22 mouse cellular contexts compared by ENCODE assay signal in genomic region chr5:107822521-107822920, GRCm38 (mm10). TPM values are rescaled to one million over a fixed set of nuclear protein-coding genes. Genes with fewer than 3 reads are reported as not detected.
"Had no signal": no experiment of that assay in that cellular context is flagged by ENCODE, and none has a peak within 500 bp of the region (broad histone marks: within the 10 kb centered on the region; RNA-seq: fewer than 3 reads in every experiment).

No protein-coding gene starts in this region.

- H3K4me1 ChIP-seq: midbrain, embryonic 10.5 days; midbrain, embryonic 12.5 days; neural tube, embryonic 13.5 days; neural tube, embryonic 15.5 days had no signal

- H3K9ac ChIP-seq: lung, embryonic 14.5 days; midbrain, embryonic 12.5 days; neural tube, embryonic 13.5 days; neural tube, embryonic 15.5 days had no signal

- H3K4me3 ChIP-seq: midbrain, embryonic 10.5 days; midbrain, embryonic 12.5 days; myocyte; neural tube, embryonic 13.5 days; neural tube, embryonic 15.5 days had no signal

- H3K4me2 ChIP-seq: lung, embryonic 14.5 days; midbrain, embryonic 12.5 days; neural tube, embryonic 13.5 days; neural tube, embryonic 15.5 days had no signal

- H3K9me3 ChIP-seq: midbrain, embryonic 10.5 days; midbrain, embryonic 12.5 days; neural tube, embryonic 13.5 days; neural tube, embryonic 15.5 days had no signal

- DNase-seq: lung, embryonic 14.5 days; lung, postnatal 10 days; lung, postnatal 4 days; midbrain, embryonic 14.5 days; retina, postnatal 1 day; right cerebral cortex, adult 18-20 months; right cerebral cortex, postnatal 25 days; right cerebral cortex, postnatal 4 days; spleen, adult 18-20 months; thymus, adult 18-20 months; thymus, postnatal 14 days; thymus, postnatal 36 days had no signal

- H3K36me3 ChIP-seq: midbrain, embryonic 12.5 days; neural tube, embryonic 15.5 days had no signal

- H3K27ac ChIP-seq: midbrain, embryonic 10.5 days; midbrain, embryonic 12.5 days; neural tube, embryonic 13.5 days; neural tube, embryonic 15.5 days had no signal

- ATAC-seq: midbrain, embryonic 16.5 days had no signal

- H3K27me3 ChIP-seq: midbrain, embryonic 12.5 days; neural tube, embryonic 13.5 days; neural tube, embryonic 15.5 days had no signal

RNA-seq across cellular contexts. Expression of gene Ube2d2b, which starts 7.4 kb away (rescaled TPM):
- total RNA-seq: megakaryocyte-erythroid progenitor cell, adult 5-6 weeks had no signal
- polyA plus RNA-seq: neural tube, embryonic 11.5 days; neural tube, embryonic 13.5 days; small intestine, adult 2 months; thymus, postnatal 0 days had no signal
